Mouse (Mus musculus) olfactory bulb, adult 2 months (tissue): ENCODE data around the gene Cfap126.
"Not testable (repeated sequence)": the region's sequence is repeated elsewhere in the genome, so short reads cannot be mapped to it uniquely, and the experiment has no call there.

Experiments
- CTCF ChIP-seq: fragments of 200-500 bp; IDR thresholded peaks from 2 replicates; pipeline ENCODE4 v1.5.1; 2012; ENCODE audit warnings: low read depth, mild to moderate bottlenecking, low read length, moderate library complexity; ENCODE audit not compliant: insufficient read depth
- POLR2A ChIP-seq: fragments of 200-500 bp; IDR thresholded peaks from 2 replicates; pipeline ENCODE4 v1.6.1; 2012; ENCODE audit warnings: mild to moderate bottlenecking, low read depth, low read length, moderate library complexity; ENCODE audit not compliant: insufficient read depth

GRCm38 (mm10) chr1:171137486-171138155 lies 23.9 kb downstream of the Cfap126 start:
- TF ChIP-seq POLR2A, CTCF: not testable (repeated sequence)
